Mouse (Mus musculus) lung, adult 2 months (tissue): ENCODE data around the gene Gm9918.

ENCODE experiments used
- CTCF ChIP-seq: fragments of 200-500 bp; IDR thresholded peaks from 2 replicates; pipeline ENCODE4 v1.5.1; 2011; ENCODE audit warnings: mild to moderate bottlenecking, low read length, control low read depth; ENCODE audit not compliant: insufficient read depth
- POLR2A ChIP-seq: fragments of 200-500 bp; IDR thresholded peaks from 2 replicates; pipeline ENCODE4 v1.6.1; 2011; ENCODE audit warnings: low read depth, mild to moderate bottlenecking, control low read depth, low read length, borderline replicate concordance; ENCODE audit errors: extremely low read depth

DNA sequence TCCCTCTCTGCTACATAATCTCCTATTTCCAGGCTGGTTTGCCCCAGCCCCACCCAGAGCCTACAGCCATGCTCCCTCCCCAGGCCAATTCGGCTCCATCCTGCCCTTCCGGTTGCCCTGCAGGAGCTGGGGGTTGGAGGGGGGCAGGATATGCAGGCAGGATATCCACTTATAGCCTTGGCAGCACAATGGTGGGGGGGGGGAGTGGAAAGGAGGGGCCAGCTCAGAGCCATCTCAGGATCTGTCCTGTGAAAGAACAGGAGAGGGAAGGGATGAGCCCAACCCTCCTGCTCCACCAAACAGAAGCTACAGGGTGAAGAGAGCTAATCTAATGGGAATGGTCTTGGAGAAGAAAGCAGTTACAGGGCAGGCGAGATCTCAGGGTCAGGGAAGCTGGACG, 29.8 kb upstream of the Gm9918 start:
- TF ChIP-seq POLR2A (peak; percentile 20; the same call in 1 of the 2 replicates), CTCF (no peak)
